Mouse (Mus musculus): ENCODE data around the gene Mta2. TPM values are rescaled to one million over a fixed set of nuclear protein-coding genes. Genes with fewer than 3 reads are reported as not detected.

Mta2 gene
- polyA plus RNA-seq, 1 experiment from 2014 or later = 45.3 TPM

Other genes with a start within 250 kb of the Mta2 start
- 114 and 123 TPM in 2 replicates for gene Slc3a2, start 218.5 kb upstream of the Mta2 start, polyA plus RNA-seq (2014; fragmentation: Nextera tagmentation; extraction: Ambion mirVana)
- 82.9 and 97.3 TPM in 2 replicates for gene Wdr74, start 206.0 kb upstream of the Mta2 start, polyA plus RNA-seq (2014; fragmentation: Nextera tagmentation; extraction: Ambion mirVana)
- gene 1700092M07Rik, start 201.2 kb upstream of the Mta2 start, polyA plus RNA-seq (2014; fragmentation: Nextera tagmentation; extraction: Ambion mirVana) = 0.70 and 2.3 TPM in 2 replicates
- 114 and 128 TPM in 2 replicates for gene Stx5a, start 200.5 kb upstream of the Mta2 start, polyA plus RNA-seq (2014; fragmentation: Nextera tagmentation; extraction: Ambion mirVana)
- 155 and 198 TPM in 2 replicates for gene Nxf1, start 184.8 kb upstream of the Mta2 start, polyA plus RNA-seq (2014; fragmentation: Nextera tagmentation; extraction: Ambion mirVana)
- 232 and 238 TPM in 2 replicates for gene Tmem223, start 170.9 kb upstream of the Mta2 start, polyA plus RNA-seq (2014; fragmentation: Nextera tagmentation; extraction: Ambion mirVana)
- gene Tmem179b, start 167.4 kb upstream of the Mta2 start, polyA plus RNA-seq (2014; fragmentation: Nextera tagmentation; extraction: Ambion mirVana) = 80.4 and 91.0 TPM in 2 replicates
- gene Taf6l, start 155.5 kb upstream of the Mta2 start, polyA plus RNA-seq (2014; fragmentation: Nextera tagmentation; extraction: Ambion mirVana) = 21.7 and 22.9 TPM in 2 replicates
- 188 and 230 TPM in 2 replicates for gene Polr2g, start 143.3 kb upstream of the Mta2 start, polyA plus RNA-seq (2014; fragmentation: Nextera tagmentation; extraction: Ambion mirVana)
- 4.0 and 5.1 TPM in 2 replicates for gene Zbtb3, start 139.3 kb upstream of the Mta2 start, polyA plus RNA-seq (2014; fragmentation: Nextera tagmentation; extraction: Ambion mirVana)
- gene Ttc9c, start 122.5 kb upstream of the Mta2 start, polyA plus RNA-seq (2014; fragmentation: Nextera tagmentation; extraction: Ambion mirVana) = 40.0 and 61.0 TPM in 2 replicates
- gene Hnrnpul2, start 121.9 kb upstream of the Mta2 start, polyA plus RNA-seq (2014; fragmentation: Nextera tagmentation; extraction: Ambion mirVana) = 9.3 and 10.5 TPM in 2 replicates
- gene AC129217.1, start 112.1 kb upstream of the Mta2 start, polyA plus RNA-seq (2014; fragmentation: Nextera tagmentation; extraction: Ambion mirVana) = not detected in 2 replicates
- 40.2 and 42.2 TPM in 2 replicates for gene Bscl2, start 104.4 kb upstream of the Mta2 start, polyA plus RNA-seq (2014; fragmentation: Nextera tagmentation; extraction: Ambion mirVana)
- gene Gng3, start 102.7 kb upstream of the Mta2 start, polyA plus RNA-seq (2014; fragmentation: Nextera tagmentation; extraction: Ambion mirVana) = 3.6 and 3.7 TPM in 2 replicates
- gene Lrrn4cl, start 91.1 kb upstream of the Mta2 start, polyA plus RNA-seq (2014; fragmentation: Nextera tagmentation; extraction: Ambion mirVana) = 0.17 and 0.62 TPM in 2 replicates
- 197 and 222 TPM in 2 replicates for gene Ubxn1, start 70.4 kb upstream of the Mta2 start, polyA plus RNA-seq (2014; fragmentation: Nextera tagmentation; extraction: Ambion mirVana)
- 63.1 and 70.6 TPM in 2 replicates for gene Uqcc3, start 61.0 kb upstream of the Mta2 start, polyA plus RNA-seq (2014; fragmentation: Nextera tagmentation; extraction: Ambion mirVana)
- gene Lbhd1, start 58.1 kb upstream of the Mta2 start, polyA plus RNA-seq (2014; fragmentation: Nextera tagmentation; extraction: Ambion mirVana) = 98.0 and 116 TPM in 2 replicates
- gene Gm49403, start 57.9 kb upstream of the Mta2 start, polyA plus RNA-seq (2014; fragmentation: Nextera tagmentation; extraction: Ambion mirVana) = not detected in 2 replicates
- 112 and 133 TPM in 2 replicates for gene 1810009A15Rik, start 53.0 kb upstream of the Mta2 start, polyA plus RNA-seq (2014; fragmentation: Nextera tagmentation; extraction: Ambion mirVana)
- gene Gm49416, start 52.9 kb upstream of the Mta2 start, polyA plus RNA-seq (2014; fragmentation: Nextera tagmentation; extraction: Ambion mirVana) = not detected in 2 replicates
- 27.7 and 38.2 TPM in 2 replicates for gene Ints5, start 48.9 kb upstream of the Mta2 start, polyA plus RNA-seq (2014; fragmentation: Nextera tagmentation; extraction: Ambion mirVana)
- 67.1 and 114 TPM in 2 replicates for gene Ganab, start 43.8 kb upstream of the Mta2 start, polyA plus RNA-seq (2014; fragmentation: Nextera tagmentation; extraction: Ambion mirVana)
- gene B3gat3, start 21.5 kb upstream of the Mta2 start, polyA plus RNA-seq (2014; fragmentation: Nextera tagmentation; extraction: Ambion mirVana) = 33.5 and 38.8 TPM in 2 replicates
- 1.2 and 2.0 TPM in 2 replicates for gene Rom1, start 12.5 kb upstream of the Mta2 start, polyA plus RNA-seq (2014; fragmentation: Nextera tagmentation; extraction: Ambion mirVana)
- gene Eml3, start 12.3 kb upstream of the Mta2 start, polyA plus RNA-seq (2014; fragmentation: Nextera tagmentation; extraction: Ambion mirVana) = 17.6 and 18.7 TPM in 2 replicates
- gene Tut1, start 12.0 kb downstream of the Mta2 start, polyA plus RNA-seq (2014; fragmentation: Nextera tagmentation; extraction: Ambion mirVana) = 25.1 and 31.7 TPM in 2 replicates
- gene Eef1g, start 25.2 kb downstream of the Mta2 start, polyA plus RNA-seq (2014; fragmentation: Nextera tagmentation; extraction: Ambion mirVana) = 479 and 516 TPM in 2 replicates
- gene Ahnak, start 47.4 kb downstream of the Mta2 start, polyA plus RNA-seq (2014; fragmentation: Nextera tagmentation; extraction: Ambion mirVana) = 7.0 and 10.0 TPM in 2 replicates
- not detected in 2 replicates for gene Scgb1a1, start 146.1 kb downstream of the Mta2 start, polyA plus RNA-seq (2014; fragmentation: Nextera tagmentation; extraction: Ambion mirVana)
- 11.9 and 15.1 TPM in 2 replicates for gene Asrgl1, start 193.8 kb downstream of the Mta2 start, polyA plus RNA-seq (2014; fragmentation: Nextera tagmentation; extraction: Ambion mirVana)

Measured in kidney, embryonic 14.5 days (tissue).